Mouse (Mus musculus) MEL-GATA-1-ER (cell line): ENCODE data around the gene Skiv2l.

Experiments used
- DNase-seq: peaks from one replicate; pipeline ENCODE4 v3.0.0-alpha.2; 2012; ENCODE audit warnings: low read depth; ENCODE audit errors: extremely low read depth

Skiv2l gene

GRCm38 (mm10) chr17:34849722-34850516 is at the start of gene Skiv2l, which contains the start of gene Nelfe:
Gene Skiv2l (minus strand): TSS chr17:34850210.
Gene Nelfe (plus strand): TSS chr17:34850391.
- peak; percentile 84 for DNase-seq

DNA sequence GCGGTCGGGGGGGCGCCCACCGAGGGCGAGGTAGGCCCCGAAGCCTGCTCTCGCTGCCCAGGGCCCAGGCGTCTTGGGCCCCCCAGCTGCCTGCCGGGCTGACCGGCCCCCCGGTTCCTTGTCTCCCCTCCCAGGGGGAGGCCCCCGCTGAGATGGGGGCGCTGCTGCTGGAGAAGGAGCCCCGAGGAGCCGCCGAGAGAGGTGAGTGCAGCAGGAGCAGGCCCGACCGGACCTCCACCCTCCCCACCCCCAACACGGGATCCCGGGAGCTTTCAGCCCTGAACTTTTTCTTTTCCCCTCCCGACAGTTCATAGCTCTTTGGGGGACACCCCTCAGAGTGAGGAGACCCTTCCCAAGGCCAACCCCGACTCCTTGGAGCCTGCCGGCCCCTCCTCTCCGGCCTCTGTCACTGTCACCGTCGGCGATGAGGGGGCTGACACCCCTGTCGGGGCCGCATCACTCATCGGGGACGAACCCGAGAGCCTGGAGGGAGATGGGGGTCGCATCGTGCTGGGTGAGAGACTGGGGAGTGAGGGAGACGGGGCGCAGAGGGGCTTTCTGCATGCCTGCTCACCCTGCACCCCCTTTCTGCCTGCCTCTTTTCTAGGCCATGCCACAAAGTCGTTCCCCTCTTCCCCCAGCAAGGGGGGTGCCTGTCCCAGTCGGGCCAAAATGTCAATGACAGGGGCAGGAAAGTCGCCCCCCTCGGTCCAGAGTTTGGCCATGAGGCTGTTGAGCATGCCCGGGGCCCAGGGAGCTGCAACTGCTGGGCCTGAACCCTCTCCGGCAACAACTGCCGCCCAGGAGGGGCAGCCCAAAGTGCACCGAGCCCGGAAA is 49.3 kb upstream of the Skiv2l start:
- DNase-seq = no peak

DNA sequence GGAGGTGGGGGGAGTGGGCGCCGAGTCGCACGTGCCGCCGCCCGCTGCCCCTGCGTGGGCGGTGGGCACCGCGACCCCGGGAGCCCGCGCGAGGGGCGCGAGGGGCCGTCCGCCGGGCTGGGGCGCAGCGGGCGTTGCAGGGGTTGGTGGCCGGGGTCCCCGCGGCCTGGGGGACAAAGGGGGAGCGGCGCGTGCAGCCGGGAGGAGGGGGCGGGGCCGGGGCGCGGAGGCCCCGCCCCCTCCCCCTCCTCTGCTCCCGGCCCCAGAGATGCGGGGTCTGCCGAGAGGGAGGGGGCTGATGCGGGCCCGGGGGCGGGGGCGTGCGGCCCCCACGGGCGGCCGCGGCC is 48.7 kb upstream of the Skiv2l start:
- DNase-seq = no peak

DNA sequence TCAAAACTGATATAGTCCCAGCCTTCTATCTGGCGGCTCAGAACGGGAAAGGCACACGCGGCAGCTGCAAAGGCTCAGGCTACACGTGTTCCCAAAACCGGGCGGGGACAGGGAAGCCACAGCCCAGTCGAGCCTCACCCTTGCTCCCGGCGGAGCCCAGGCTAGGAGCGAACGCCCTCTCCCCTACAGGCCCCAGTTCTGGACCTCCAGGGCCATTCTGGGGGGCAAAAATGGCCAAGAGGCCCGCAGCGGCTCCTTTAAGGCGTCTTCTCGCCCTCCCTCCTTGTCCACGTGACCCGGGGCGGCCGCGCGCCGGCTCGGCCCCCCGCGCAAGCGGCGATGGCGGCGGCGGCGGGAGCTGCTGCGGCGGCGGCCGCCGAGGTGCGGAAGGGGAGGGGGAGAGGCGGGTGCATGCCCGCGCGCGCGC is 48.2 kb upstream of the Skiv2l start, which contains the start of the genes C2 and Ehmt2:
TSS of gene C2 (minus strand) at position 106 of the 427 bp plus-strand sequence.
TSS of gene Ehmt2 (plus strand) at position 310 of the 427 bp plus-strand sequence.
- peak; percentile 56 for DNase-seq

- no peak for DNase-seq
These were observed 47.6 kb upstream of the Skiv2l start for GRCm38 (mm10) chr17:34897373-34898159.

DNA sequence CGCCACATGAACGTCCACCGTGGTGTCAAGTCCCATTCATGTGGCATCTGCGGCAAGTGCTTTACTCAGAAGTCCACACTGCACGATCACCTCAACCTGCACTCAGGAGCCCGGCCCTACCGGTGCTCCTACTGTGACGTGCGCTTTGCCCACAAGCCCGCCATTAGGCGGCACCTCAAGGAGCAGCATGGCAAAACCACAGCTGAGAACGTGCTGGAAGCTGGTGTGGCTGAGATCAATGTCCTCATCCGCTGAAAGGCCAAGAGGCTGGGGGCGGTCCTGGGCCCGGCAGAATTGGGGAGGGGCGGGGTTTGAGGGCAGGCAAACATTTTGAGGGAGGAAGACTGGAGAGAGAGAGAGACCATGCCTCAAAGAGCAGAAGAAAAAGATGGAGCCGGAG is 46.4 kb upstream of the Skiv2l start:
- DNase-seq = no peak

DNA sequence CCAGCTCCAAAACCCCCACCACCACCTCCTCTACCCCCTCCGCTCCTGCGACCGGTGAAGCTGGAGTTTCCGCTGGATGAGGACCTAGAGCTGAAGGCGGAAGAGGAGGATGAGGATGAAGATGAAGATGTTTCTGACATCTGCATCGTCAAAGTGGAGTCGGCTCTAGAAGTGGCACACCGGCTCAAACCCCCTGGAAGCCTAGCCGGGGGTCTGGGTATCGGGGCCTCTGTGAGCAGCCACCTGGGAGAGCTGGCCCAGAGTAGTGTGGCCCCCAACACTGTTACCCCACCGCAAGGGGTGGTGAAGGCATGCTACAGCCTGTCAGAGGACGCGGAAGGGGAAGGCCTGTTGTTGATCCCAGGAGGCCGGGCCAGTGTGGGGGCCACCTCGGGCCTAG is 45.7 kb upstream of the Skiv2l start:
- no peak for DNase-seq

DNA sequence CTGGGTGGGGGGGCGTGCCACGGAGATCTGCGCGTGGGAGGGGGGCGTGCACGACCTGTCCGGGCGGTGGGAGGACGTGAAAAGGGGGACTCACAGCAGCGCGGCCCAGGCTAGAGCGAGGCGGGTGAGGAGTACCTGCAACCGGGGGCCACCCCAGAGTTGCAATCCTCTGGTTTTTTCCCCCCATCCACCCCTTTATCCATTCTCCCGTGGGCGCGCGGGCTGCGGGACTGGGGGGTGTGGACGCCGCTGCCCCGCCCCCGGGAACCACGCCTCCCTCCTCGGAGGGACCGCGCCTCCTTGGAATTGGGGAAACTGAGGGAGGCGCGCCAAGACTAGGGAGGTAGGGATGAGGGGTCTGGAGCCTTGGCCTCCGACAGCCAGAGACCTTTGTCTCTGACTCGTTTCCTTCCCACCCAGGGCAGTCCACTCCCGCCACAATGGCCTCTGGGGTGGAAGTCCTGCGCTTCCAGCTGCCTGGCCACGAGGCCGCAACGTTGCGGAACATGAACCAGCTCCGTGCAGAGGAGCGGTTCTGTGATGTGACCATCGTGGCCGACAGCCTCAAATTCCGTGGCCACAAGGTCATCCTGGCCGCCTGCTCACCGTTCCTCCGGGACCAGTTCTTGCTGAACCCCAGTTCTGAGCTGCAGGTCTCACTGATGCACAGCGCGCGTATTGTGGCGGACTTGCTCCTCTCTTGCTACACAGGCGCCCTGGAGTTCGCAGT is 45.0 kb upstream of the Skiv2l start:
- DNase-seq = no peak

GRCm38 (mm10) chr17:34894074-34894597 is 44.1 kb upstream of the Skiv2l start:
- DNase-seq = peak; percentile 74

GRCm38 (mm10) chr17:34893072-34893824 is 43.2 kb upstream of the Skiv2l start:
- DNase-seq = no peak

GRCm38 (mm10) chr17:34891377-34891776 is 41.4 kb upstream of the Skiv2l start:
- no peak for DNase-seq

DNA sequence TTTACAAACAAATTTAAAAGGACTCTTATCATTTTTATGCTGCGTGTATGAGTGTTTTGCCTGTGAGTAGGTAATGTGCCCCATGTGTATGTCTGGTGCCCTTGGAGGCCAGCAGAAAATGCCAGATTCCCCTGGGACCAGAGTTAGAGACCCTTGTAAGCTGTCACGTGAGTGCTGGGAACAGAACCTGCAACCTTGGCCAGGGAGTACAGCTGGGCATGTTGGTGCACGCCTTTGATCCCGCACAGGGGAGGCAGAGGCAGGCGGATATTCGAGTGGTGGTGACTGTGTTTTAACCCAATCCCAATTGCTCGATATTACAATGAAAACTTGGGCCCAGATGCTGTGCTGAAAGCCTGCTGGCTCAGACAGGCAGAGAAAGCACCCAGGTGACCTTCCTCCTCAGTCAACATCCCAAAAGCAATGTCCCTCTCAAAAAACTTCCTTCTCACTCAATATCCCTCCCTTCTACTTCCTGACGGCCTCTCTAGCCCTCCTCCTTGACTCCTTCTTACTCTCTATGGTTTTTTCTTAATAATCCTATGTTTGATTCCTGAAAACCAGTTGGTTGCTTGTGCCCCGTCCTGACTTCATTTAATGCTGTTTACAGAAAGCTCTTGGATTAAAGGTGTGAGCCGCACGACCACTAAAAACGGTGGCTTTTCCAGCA is 40.2 kb upstream of the Skiv2l start:
- no peak for DNase-seq

DNA sequence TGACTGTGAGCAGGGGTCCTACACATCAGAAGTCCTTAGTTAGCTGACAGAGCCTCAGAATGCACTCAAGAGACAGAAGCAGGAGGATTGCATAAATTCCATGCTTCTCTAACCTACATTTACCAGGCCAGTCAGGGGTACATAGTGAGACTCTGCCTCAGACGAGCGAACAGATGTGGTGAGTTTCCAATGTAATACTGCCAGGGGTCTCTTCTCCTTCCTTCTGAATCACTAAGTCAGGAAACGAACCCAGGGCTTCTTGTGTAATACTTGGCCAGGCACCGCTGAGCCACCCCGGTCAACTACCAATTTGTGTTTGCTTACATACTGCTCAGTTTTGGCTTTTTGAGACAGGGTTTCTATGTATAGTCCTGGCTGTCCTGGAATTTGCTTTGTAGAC is 37.9 kb upstream of the Skiv2l start:
- no peak for DNase-seq

- DNase-seq = no peak
These were observed 35.6 kb upstream of the Skiv2l start for GRCm38 (mm10) chr17:34885615-34886014.

DNA sequence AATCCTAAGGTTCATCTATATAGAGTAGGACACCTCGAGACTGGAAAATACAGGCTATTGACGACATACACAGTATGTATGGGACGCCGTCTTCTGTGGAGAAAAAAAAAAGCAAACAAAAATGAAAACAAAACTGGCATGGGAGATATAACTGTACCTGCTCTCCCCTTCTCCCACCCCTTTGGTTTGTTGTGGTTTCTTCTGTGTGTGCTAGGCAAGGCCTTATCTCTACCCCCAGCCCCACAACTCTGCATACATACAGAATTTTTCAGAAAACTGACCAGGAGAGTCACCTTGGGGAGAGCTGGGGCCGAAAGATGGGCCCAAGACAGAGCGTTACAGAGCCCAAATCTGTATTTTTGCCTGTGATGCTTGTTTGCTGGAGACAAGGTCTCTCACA is 34.7 kb upstream of the Skiv2l start:
- DNase-seq = no peak

DNA sequence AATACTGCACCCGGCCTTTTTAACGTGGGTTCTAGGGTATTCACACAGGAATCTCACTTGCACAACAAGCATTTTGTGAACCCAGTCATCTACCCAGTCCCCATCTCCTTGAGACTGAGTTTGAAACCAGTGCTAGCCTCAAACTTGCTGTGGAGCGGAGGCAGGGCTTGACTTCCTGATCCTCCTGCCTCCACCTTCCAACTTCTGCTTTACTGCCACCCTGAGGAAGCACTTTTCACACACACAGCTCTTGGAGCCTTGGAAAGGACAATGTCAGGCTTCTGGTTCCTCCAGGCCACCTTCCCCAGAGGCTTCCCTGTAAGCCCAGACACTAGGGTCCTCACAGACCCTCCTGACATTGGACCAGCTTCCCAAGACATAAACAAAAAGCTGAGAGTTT is 33.3 kb upstream of the Skiv2l start:
- DNase-seq = no peak

- DNase-seq = no peak
These were observed 31.8 kb upstream of the Skiv2l start, which contains the start of gene Gm20547 for GRCm38 (mm10) chr17:34881683-34882310. Gene Gm20547 (minus strand): TSS chr17:34882042.

DNA sequence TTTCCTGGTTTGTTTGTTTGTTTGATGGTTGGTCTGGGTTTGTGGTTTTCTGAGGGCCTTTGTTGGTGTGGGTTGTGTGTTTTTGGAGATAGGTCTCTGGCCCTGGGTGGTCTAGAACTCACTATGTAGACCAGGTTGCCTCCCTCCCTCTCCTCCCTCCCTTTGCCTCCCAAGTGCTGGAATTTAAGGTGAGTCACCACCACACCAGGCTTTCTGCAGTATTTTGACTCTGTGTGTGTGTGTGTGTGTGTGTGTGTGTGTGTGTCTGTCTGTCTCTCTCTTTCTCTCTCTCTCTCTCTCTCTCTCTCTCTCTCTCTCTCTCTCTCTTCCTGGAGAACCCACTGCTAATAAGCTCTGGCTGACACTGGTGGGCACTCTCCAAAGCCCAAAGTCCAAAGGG is 31.2 kb upstream of the Skiv2l start:
- no peak for DNase-seq
